Mouse (Mus musculus) ES-Bruce4 (cell line): ENCODE measurements around the gene Marc1. TPM values are rescaled to one million over a fixed set of nuclear protein-coding genes. Genes with fewer than 3 reads are reported as not detected.

Experiments
- H3K27ac ChIP-seq: 2 replicates; pipeline ENCODE4 v1.5.1; 2012; ENCODE audit warnings: low read length, inconsistent platforms; ENCODE audit not compliant: insufficient read depth
- H3K27me3 ChIP-seq: 2 replicates; pipeline ENCODE4 v1.6.1; 2012; ENCODE audit warnings: mild to moderate bottlenecking, low read length, inconsistent platforms; ENCODE audit not compliant: control insufficient read depth, poor library complexity, insufficient read depth, severe bottlenecking
- H3K36me3 ChIP-seq: 2 replicates; pipeline ENCODE4 v1.6.1; 2012; ENCODE audit warnings: inconsistent platforms, mild to moderate bottlenecking, low read length, moderate library complexity; ENCODE audit not compliant: control insufficient read depth, poor library complexity, insufficient read depth, severe bottlenecking
- H3K4me1 ChIP-seq: one replicate; pipeline ENCODE4 v1.8.1; 2011; ENCODE audit warnings: low read length; ENCODE audit not compliant: control insufficient read depth, insufficient read depth
- H3K4me3 ChIP-seq: 2 replicates; pipeline ENCODE4 v1.5.1; 2011; ENCODE audit warnings: low read depth, mild to moderate bottlenecking, low read length
- H3K9ac ChIP-seq: 2 replicates; pipeline ENCODE4 v1.6.1; 2012; ENCODE audit warnings: low read depth, mild to moderate bottlenecking, inconsistent platforms; ENCODE audit not compliant: poor library complexity, severe bottlenecking
- H3K9me3 ChIP-seq: replicated peaks from 2 replicates; pipeline ENCODE4 v1.6.1; 2012; ENCODE audit warnings: mild to moderate bottlenecking, low read length, inconsistent platforms; ENCODE audit not compliant: control insufficient read depth, poor library complexity, insufficient read depth, severe bottlenecking
- CTCF ChIP-seq: IDR thresholded peaks from one replicate; pipeline ENCODE4 v1.8.1; 2011; ENCODE audit warnings: low read depth, low read length
- EP300 ChIP-seq: IDR thresholded peaks from 2 replicates; pipeline ENCODE4 v1.6.1; 2011; ENCODE audit warnings: low read depth, low read length; ENCODE audit not compliant: insufficient read depth
- POLR2A ChIP-seq: IDR thresholded peaks from one replicate; pipeline ENCODE4 v1.8.1; 2011; ENCODE audit warnings: low read length; ENCODE audit not compliant: insufficient read depth
- polyA plus RNA-seq: library from polyadenylated mRNA; stranded (reverse); fragments of >200 nt; gene quantifications from 2 replicates; pipeline ENCODE4 v1.2.4, GENCODE M21; 2011; ENCODE audit warnings: low read depth; ENCODE audit not compliant: missing spikeins, insufficient read depth, insufficient read length

The Marc1 gene
- polyA plus RNA-seq, 1 experiment: not detected

- Histone ChIP-seq H3K36me3 (no peaks in the 10 kb centered on the region), H3K27ac (no peak overlapping the region), H3K9ac (peak overlapping the region; percentile 7; the same call in 1 of the 2 replicates), H3K9me3 (no peaks in the 10 kb centered on the region), H3K4me1 (peaks cover 4% of the 10 kb centered on the region), H3K27me3 (no peaks in the 10 kb centered on the region), H3K4me3 (peak overlapping the region; percentile 3)
- TF ChIP-seq EP300 (0 out of 2 replicates have a peak, but pooled peaks have one; percentile 36), CTCF (no peak)
Observed at GRCm38 (mm10) chr1:184827175-184827701, 16.1 kb upstream of the Marc1 start.

GRCm38 (mm10) chr1:184825093-184825492 is 14.0 kb upstream of the Marc1 start:
- TF ChIP-seq EP300 (no peak), CTCF (peak; percentile 7)
- Histone ChIP-seq H3K27me3 (no peaks in the 10 kb centered on the region), H3K27ac (no peak overlapping the region), H3K9me3 (no peaks in the 10 kb centered on the region), H3K4me3 (no peak overlapping the region), H3K9ac (no peak overlapping the region), H3K4me1 (peaks cover 5% of the 10 kb centered on the region), H3K36me3 (no peaks in the 10 kb centered on the region)

GRCm38 (mm10) chr1:184824439-184824851 is 13.3 kb upstream of the Marc1 start:
- TF ChIP-seq EP300 (0 out of 2 replicates have a peak, but pooled peaks have one; percentile 34), POLR2A (no peak), CTCF (peak; percentile 96)
- Histone ChIP-seq H3K36me3 (no peaks in the 10 kb centered on the region), H3K27me3 (no peaks in the 10 kb centered on the region), H3K4me3 (no peak overlapping the region), H3K9me3 (no peaks in the 10 kb centered on the region), H3K27ac (no peak overlapping the region), H3K4me1 (peaks cover 3% of the 10 kb centered on the region), H3K9ac (no peak overlapping the region)

- TF ChIP-seq EP300: no peak
- no peak for TF ChIP-seq POLR2A
- no peak for TF ChIP-seq CTCF
- Histone ChIP-seq H3K9ac (no peak overlapping the region), H3K4me1 (peaks cover 3% of the 10 kb centered on the region), H3K36me3 (no peaks in the 10 kb centered on the region), H3K4me3 (0 out of 2 replicates have a peak overlapping the region, but pooled peaks have one; percentile 31), H3K27ac (peak overlapping the region; percentile 17; the same call in 1 of the 2 replicates), H3K9me3 (no peaks in the 10 kb centered on the region), H3K27me3 (no peaks in the 10 kb centered on the region)
Observed at GRCm38 (mm10) chr1:184822678-184823077, 11.6 kb upstream of the Marc1 start.

DNA sequence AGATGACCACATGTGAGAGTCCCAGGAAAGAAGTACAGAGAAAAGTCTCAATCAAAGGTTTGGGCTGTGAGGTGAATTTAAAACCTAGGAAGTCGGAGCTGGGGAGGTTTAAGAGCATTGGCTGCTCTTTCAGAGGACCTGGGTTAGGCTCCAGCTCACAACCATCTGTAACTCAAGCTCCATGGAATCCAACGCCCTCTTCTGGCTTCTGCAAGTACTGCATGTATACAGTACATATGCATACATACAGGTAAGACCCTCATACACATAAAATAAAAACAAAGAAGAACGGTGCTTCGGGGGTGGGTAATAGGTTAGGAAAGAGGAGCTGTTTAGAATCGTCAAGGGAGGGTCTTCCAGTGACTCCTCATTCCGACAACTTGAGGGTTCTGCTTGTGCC is 6.7 kb upstream of the Marc1 start:
- H3K36me3 ChIP-seq: no peaks in the 10 kb centered on the region
- no peak overlapping the region for H3K4me3 ChIP-seq
- no peaks in the 10 kb centered on the region for H3K9me3 ChIP-seq
- no peak overlapping the region for H3K27ac ChIP-seq
- H3K9ac ChIP-seq: no peak overlapping the region
- no peaks in the 10 kb centered on the region for H3K27me3 ChIP-seq
- TF ChIP-seq CTCF (no peak), POLR2A (no peak), EP300 (no peak)
- peaks cover 2% of the 10 kb centered on the region for H3K4me1 ChIP-seq

GRCm38 (mm10) chr1:184811716-184812250 is 670 bp upstream of the Marc1 start:
- Histone ChIP-seq H3K4me1 (no peaks in the 10 kb centered on the region), H3K36me3 (no peaks in the 10 kb centered on the region), H3K27ac (no peak overlapping the region), H3K4me3 (no peak overlapping the region), H3K27me3 (no peaks in the 10 kb centered on the region), H3K9me3 (no peaks in the 10 kb centered on the region), H3K9ac (no peak overlapping the region)
- no peak for TF ChIP-seq CTCF
- no peak for TF ChIP-seq EP300
- no peak for TF ChIP-seq POLR2A
